Mouse (Mus musculus) C2C12 (cell line): ENCODE data around the gene Pheta1. TPM values are rescaled to one million over a fixed set of nuclear protein-coding genes. Genes with fewer than 3 reads are reported as not detected.

Experiments
- H3K27me3 ChIP-seq: one replicate; pipeline ENCODE4 v1.6.1; 2011; ENCODE audit not compliant: control insufficient read depth, insufficient read depth, insufficient read length
- H3K36me3 ChIP-seq: one replicate; pipeline ENCODE4 v1.6.1; 2011; ENCODE audit not compliant: control insufficient read depth, insufficient read depth
- H3K4me3 ChIP-seq: one replicate; pipeline ENCODE4 v1.5.1; 2011; ENCODE audit warnings: mild to moderate bottlenecking, control low read depth; ENCODE audit not compliant: poor library complexity, insufficient read depth, severe bottlenecking
- H3K79me2 ChIP-seq: one replicate; pipeline ENCODE4 v1.6.1; 2011; ENCODE audit not compliant: control insufficient read depth, insufficient read depth
- H3K79me3 ChIP-seq: one replicate; pipeline ENCODE4 v1.6.1; 2011; ENCODE audit warnings: low read depth, control low read depth
- H3ac ChIP-seq: one replicate; pipeline ENCODE3; 2011; ENCODE audit warnings: low read depth; ENCODE audit not compliant: control insufficient read depth, insufficient read length
- CEBPB ChIP-seq: IDR thresholded peaks from one replicate; pipeline ENCODE4 v1.6.1; 2011; ENCODE audit warnings: low read depth, mild to moderate bottlenecking, control low read depth, moderate library complexity
- CTCF ChIP-seq: IDR thresholded peaks from one replicate; pipeline ENCODE4 v1.5.1; 2011; ENCODE audit not compliant: control insufficient read depth, insufficient read depth, insufficient read length
- FOSL1 ChIP-seq: IDR thresholded peaks from one replicate; pipeline ENCODE4 v1.8.0; 2011; ENCODE audit warnings: mild to moderate bottlenecking, low read length; ENCODE audit not compliant: poor library complexity, insufficient read depth, severe bottlenecking
- MAX ChIP-seq: IDR thresholded peaks from one replicate; pipeline ENCODE4 v1.6.1; 2011; ENCODE audit warnings: mild to moderate bottlenecking, control low read depth
- MYOD1 ChIP-seq: IDR thresholded peaks from one replicate; pipeline ENCODE4 v1.6.1; 2011; ENCODE audit warnings: low read depth; ENCODE audit not compliant: control insufficient read depth, insufficient read length
- MYOG ChIP-seq: IDR thresholded peaks from one replicate; pipeline ENCODE4 v1.6.1; 2011; ENCODE audit not compliant: control insufficient read depth, insufficient read length; ENCODE audit errors: extremely low read depth
- USF1 ChIP-seq: IDR thresholded peaks from one replicate; pipeline ENCODE4 v1.6.1; 2011; ENCODE audit warnings: low read depth, mild to moderate bottlenecking, control low read depth, moderate library complexity
- microRNA-seq: library from miRNA; unstranded; fragments of <30 nt; microRNA quantifications from one replicate; pipeline ENCODE4, GENCODE M21; 2019; ENCODE audit warnings: borderline microRNAs expressed
- polyA plus RNA-seq: library from polyadenylated mRNA; unstranded; fragments of >200 nt; fragmentation: generic; extraction: Trizol; gene quantifications from one replicate; pipeline ENCODE4 v1.2.1, GENCODE M21; 2012; ENCODE audit warnings: missing spikeins

Pheta1 gene
- polyA plus RNA-seq, 1 experiment = 12.9 TPM

DNA sequence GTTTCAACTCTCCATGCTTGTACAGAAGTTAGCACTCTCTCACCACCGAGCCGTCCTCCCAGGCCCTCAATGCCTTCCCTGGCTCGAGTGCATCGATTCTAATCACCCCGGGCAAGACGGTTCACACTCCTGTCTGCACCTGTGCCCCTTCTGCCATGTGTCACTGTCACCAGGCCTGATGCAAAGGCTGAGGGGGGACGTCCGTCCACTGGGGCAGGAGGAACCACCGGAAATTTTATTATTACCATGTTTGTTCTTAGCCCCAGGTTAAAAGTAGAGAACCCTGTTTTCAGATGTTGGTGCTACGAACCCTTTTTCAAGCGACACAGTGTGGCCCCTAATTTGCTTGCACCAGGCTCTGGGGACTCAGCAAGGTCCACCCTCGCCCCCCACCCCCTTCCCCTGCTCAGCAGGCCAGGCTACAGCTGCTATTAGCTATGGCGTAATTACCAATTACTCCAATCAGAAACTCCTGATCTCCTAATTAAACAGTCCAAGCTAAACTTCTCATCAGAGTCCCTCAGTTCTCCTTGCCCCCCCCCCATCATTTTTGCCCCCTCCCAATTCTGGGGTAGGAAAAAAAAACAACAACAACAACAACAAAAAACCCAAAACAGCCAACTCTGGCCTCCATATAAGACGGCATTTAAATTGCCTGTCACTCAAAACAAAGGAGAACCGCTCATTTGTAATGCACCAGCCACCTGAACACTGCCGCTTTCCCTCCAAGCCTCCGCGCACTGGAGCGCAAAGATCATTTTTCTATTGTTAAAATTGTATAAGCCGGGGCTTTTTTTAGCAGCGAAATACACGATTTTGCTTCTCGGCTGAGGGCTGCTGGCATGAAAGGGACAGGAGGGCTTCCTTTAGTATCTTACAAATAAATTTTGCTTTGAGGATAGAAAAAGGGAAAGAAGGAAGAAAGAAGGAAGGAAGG lies 54.3 kb downstream of the Pheta1 start:
- Histone ChIP-seq H3K27me3 (peaks cover 80% of the 10 kb centered on the region), H3K79me3 (no peaks in the 10 kb centered on the region), H3K36me3 (no peaks in the 10 kb centered on the region), H3ac (no peak overlapping the region), H3K4me3 (no peak overlapping the region), H3K79me2 (no peaks in the 10 kb centered on the region)
- no peak for TF ChIP-seq MYOG
- TF ChIP-seq CTCF = no peak
- TF ChIP-seq CEBPB = no peak
- no peak for TF ChIP-seq MAX
- TF ChIP-seq MYOD1 = no peak
- TF ChIP-seq USF1 = no peak
- no peak for TF ChIP-seq FOSL1

Small RNAs within 50 kb of the gene (microRNA-seq; reads per million reads assigned to microRNA genes)
- 1.4 reads per million, percentile 32 among the genes with 10 or more reads in this experiment for gene Mir7031

Other genes with a start within 250 kb of the Pheta1 start
- gene Acad12, start 230.0 kb upstream of the Pheta1 start, polyA plus RNA-seq = 0.77 TPM
- 1.8 TPM for gene Acad10, start 188.5 kb upstream of the Pheta1 start, polyA plus RNA-seq
- 31.7 TPM for gene Brap, start 188.4 kb upstream of the Pheta1 start, polyA plus RNA-seq
- gene Atxn2, start 137.6 kb upstream of the Pheta1 start, polyA plus RNA-seq = 69.9 TPM
- 46.2 TPM for gene Sh2b3, start 11.3 kb upstream of the Pheta1 start, polyA plus RNA-seq
- 0.08 TPM for gene Cux2, start 201.1 kb downstream of the Pheta1 start, polyA plus RNA-seq